Mouse (Mus musculus) liver, embryonic 11.5 days (tissue): ENCODE results near the gene Grm8. TPM values are rescaled to one million over a fixed set of nuclear protein-coding genes. Genes with fewer than 3 reads are reported as not detected.

Experiments used
- ATAC-seq: fragments of 200-750 bp; cut with Nextera tagmentation; replicated peaks from 2 replicates; pipeline ENCODE4 v1.8.0; 2017; ENCODE audit warnings: moderate number of reproducible peaks, mild to moderate bottlenecking, moderate TSS enrichment, moderate library complexity; ENCODE audit not compliant: low FRiP score
- DNase-seq: peaks from one replicate; pipeline ENCODE4 v3.0.0-alpha.2; 2017; ENCODE audit warnings: low spot score
- H3K27ac ChIP-seq: fragments of 300-500 bp; sonication (generic); 2 replicates; pipeline ENCODE4 v1.5.1; 2014; ENCODE audit warnings: mild to moderate bottlenecking, low read depth, low read length, control low read depth
- H3K27me3 ChIP-seq: fragments of 300-500 bp; sonication (generic); replicated peaks from 2 replicates; pipeline ENCODE4 v1.6.1; 2014; ENCODE audit warnings: low read length, mixed read lengths; ENCODE audit not compliant: control insufficient read depth, insufficient read depth
- H3K36me3 ChIP-seq: fragments of 300-500 bp; sonication (generic); 2 replicates; pipeline ENCODE4 v1.6.1; 2014; ENCODE audit warnings: mild to moderate bottlenecking, low read length, moderate library complexity, mixed read lengths; ENCODE audit not compliant: control insufficient read depth, insufficient read depth
- H3K4me1 ChIP-seq: fragments of 300-500 bp; sonication (generic); replicated peaks from 2 replicates; pipeline ENCODE4 v1.6.1; 2014; ENCODE audit warnings: low read length, mixed read lengths; ENCODE audit not compliant: control insufficient read depth, insufficient read depth
- H3K4me2 ChIP-seq: fragments of 300-500 bp; sonication (generic); 2 replicates; pipeline ENCODE4 v1.6.1; 2014; ENCODE audit warnings: mild to moderate bottlenecking, control low read depth, moderate library complexity
- H3K4me3 ChIP-seq: fragments of 300-500 bp; sonication (generic); 2 replicates; pipeline ENCODE4 v1.5.1; 2014; ENCODE audit warnings: low read depth, low read length, control low read depth
- H3K9ac ChIP-seq: fragments of 300-500 bp; sonication (generic); 2 replicates; pipeline ENCODE4 v1.6.1; 2014; ENCODE audit warnings: low read depth, low read length, control low read depth
- H3K9me3 ChIP-seq: fragments of 300-500 bp; sonication (generic); 2 replicates; pipeline ENCODE4 v1.6.1; 2016; ENCODE audit warnings: low read length, inconsistent platforms, mixed read lengths; ENCODE audit not compliant: control insufficient read depth
- WGBS: fragments of 180-500 bp; shearing (Covaris S2); extraction: QIAGEN DNeasy Blood & Tissue Kit; methylation state at CpG from one replicate; pipeline ENCODE4 v1.1.7; 2014; 5-methylcytosine and 5-hydroxymethylcytosine counted together
- polyA plus RNA-seq: library from polyadenylated mRNA; unstranded; fragments of >200 nt; fragmentation: Nextera tagmentation; extraction: Ambion mirVana; gene quantifications from 2 replicates; pipeline ENCODE4 v1.2.1, GENCODE M21; 2014

Gene Grm8
- polyA plus RNA-seq, 1 experiment from 2014 or later: 0.29 TPM

DNA sequence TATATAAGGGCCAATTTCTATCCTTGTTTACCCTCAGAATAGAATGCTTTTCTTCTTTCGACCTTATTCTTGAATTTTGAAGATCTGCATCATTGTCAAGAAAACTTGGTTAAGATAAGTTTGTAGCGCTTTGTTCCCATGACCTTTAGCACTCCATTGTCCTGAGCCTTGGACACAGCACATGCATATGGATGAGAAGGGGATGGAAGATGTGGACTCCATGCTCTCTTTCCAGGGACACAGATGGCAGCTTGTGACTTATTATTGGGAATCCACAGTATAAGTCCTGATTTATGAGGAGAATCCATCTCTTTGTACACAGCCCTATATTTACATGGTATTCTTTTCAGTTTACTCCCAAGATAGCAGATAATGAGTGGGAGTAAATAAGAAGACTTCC lies 554.5 kb downstream of the Grm8 start:
- no peaks in the 10 kb centered on the region for H3K9me3 ChIP-seq
- H3K4me2 ChIP-seq: no peak overlapping the region
- WGBS: 73% methylated on average over 2 of the region's 2 CpGs
- no peaks in the 10 kb centered on the region for H3K4me1 ChIP-seq
- H3K27ac ChIP-seq: no peak overlapping the region
- H3K27me3 ChIP-seq: no peaks in the 10 kb centered on the region
- DNase-seq (no peak), ATAC-seq (no peak)
- no peak overlapping the region for H3K4me3 ChIP-seq
- H3K9ac ChIP-seq: no peak overlapping the region
- H3K36me3 ChIP-seq: no peaks in the 10 kb centered on the region

DNA sequence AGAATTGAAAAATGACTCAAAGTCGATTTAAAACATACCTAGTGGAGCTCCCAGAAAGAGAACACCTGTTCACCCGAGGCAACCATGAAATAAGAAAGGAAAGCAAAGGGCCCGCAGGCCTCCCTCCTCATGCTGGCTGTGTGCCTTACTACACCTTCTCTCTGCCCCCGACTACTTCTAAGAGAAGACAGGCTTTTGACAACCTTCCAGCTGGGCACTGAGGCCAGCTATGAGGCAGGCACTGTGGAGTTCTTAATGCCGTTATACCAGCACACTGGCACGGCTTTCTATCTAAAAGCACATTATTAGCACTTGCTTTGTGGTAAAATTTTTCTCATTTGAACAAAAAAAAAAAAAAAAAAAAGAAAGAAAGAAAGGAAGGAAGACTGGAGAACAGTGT lies 589.5 kb downstream of the Grm8 start:
- H3K9me3 ChIP-seq: no peaks in the 10 kb centered on the region
- no peaks in the 10 kb centered on the region for H3K36me3 ChIP-seq
- no peak overlapping the region for H3K27ac ChIP-seq
- 72% methylated on average over 6 of the region's 6 CpGs for WGBS
- no peaks in the 10 kb centered on the region for H3K27me3 ChIP-seq
- H3K4me2 ChIP-seq: no peak overlapping the region
- H3K4me3 ChIP-seq: no peak overlapping the region
- DNase-seq: no peak
- ATAC-seq: no peak
- no peaks in the 10 kb centered on the region for H3K4me1 ChIP-seq
- H3K9ac ChIP-seq: no peak overlapping the region

DNA sequence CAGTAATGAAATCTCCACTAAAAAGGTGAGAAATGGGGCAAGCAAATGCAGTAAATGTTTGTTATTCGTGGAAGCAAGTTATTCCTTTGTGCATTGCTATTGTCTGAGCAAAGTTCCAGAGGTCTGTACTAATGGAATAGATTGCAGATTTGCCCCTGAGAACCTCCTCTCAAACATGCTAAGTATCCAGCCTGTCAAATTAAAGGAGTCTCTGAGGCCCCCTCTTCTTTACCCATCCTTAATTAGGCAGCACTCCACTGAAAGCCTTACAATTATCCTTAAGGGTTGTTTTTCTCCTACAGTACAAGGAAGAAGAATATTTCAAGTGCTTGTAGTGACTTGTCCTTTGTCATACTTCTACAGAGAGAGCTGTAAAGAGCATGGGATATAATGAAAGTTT lies 617.4 kb downstream of the Grm8 start:
- DNase-seq: no peak
- Histone ChIP-seq H3K36me3 (no peaks in the 10 kb centered on the region), H3K4me2 (no peak overlapping the region), H3K4me3 (no peak overlapping the region), H3K4me1 (no peaks in the 10 kb centered on the region), H3K9ac (no peak overlapping the region), H3K9me3 (no peaks in the 10 kb centered on the region), H3K27ac (no peak overlapping the region), H3K27me3 (no peaks in the 10 kb centered on the region)
- 52% methylated on average over 1 of the region's 1 CpGs for WGBS
- no peak for ATAC-seq

DNA sequence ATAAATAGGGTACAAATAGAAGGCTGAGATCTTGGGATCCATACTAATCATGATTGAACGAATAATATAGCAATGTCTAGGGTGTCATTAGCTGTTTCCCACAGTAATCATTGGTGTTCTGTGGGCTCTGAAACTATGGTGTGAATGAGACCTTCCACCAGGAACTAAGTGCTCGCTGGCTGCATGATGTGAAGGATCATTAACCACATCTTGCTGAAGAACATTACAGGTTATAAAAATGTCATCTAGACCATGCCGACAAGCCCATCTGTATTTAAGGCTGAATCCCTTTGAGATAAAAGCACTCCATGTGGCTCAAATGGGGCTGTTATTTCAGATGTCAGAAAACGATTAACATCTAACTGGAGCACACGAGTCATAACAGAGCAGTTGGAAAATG lies 674.0 kb downstream of the Grm8 start:
- no peaks in the 10 kb centered on the region for H3K27me3 ChIP-seq
- no peaks in the 10 kb centered on the region for H3K4me1 ChIP-seq
- ATAC-seq: no peak
- no peak overlapping the region for H3K27ac ChIP-seq
- no peaks in the 10 kb centered on the region for H3K36me3 ChIP-seq
- 74% methylated on average over 5 of the region's 5 CpGs for WGBS
- no peak overlapping the region for H3K4me3 ChIP-seq
- no peak overlapping the region for H3K9ac ChIP-seq
- H3K4me2 ChIP-seq: no peak overlapping the region
- H3K9me3 ChIP-seq: no peaks in the 10 kb centered on the region
- no peak for DNase-seq

DNA sequence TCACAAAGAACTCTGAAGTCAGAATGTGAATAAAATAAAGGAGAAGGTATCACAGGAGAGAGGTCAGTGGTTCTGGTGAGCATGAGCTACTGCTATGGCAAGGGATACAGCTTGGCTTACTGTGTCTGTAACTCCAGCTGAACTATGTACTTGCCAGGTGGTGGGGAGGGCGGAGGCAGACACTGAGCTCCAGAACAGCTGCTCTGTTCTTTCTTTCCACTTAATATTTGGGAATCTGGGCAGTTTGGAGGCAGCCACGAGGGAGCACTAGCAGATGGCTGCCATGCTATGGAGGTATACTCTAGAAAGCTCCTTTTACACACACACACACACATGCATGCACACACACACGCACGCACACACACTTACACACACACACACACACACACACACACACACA lies 726.5 kb downstream of the Grm8 start:
- H3K9me3 ChIP-seq: no peaks in the 10 kb centered on the region
- ATAC-seq: no peak
- 79% methylated on average over 4 of the region's 4 CpGs for WGBS

DNA sequence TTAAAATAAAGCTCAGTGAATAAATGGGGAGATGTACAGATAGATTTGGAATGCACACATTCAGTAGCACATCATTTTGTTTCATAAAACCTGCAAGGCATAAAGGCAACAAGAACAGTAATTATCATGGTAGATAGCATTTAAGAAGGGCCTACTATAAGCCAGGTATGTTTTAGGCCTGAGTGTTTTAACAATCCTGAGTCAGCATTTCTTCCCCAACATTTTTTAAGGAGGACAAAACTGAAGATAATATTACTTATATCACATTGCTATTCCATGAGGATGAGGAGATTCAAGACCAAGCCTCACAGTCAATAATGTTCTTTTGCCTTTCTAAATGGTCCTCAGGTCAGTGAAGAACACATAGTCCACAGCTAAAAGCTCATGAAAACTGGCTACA lies 762.6 kb downstream of the Grm8 start:
- Histone ChIP-seq H3K4me1 (no peaks in the 10 kb centered on the region), H3K9ac (no peak overlapping the region), H3K9me3 (no peaks in the 10 kb centered on the region), H3K27ac (no peak overlapping the region), H3K4me3 (no peak overlapping the region), H3K4me2 (no peak overlapping the region), H3K27me3 (no peaks in the 10 kb centered on the region), H3K36me3 (no peaks in the 10 kb centered on the region)
- no peak for ATAC-seq
- DNase-seq: no peak

More for the DNA sequence above, 726.5 kb downstream of the Grm8 start:
- Histone ChIP-seq H3K4me3 (no peak overlapping the region), H3K36me3 (no peaks in the 10 kb centered on the region), H3K9ac (no peak overlapping the region), H3K4me2 (no peak overlapping the region), H3K4me1 (no peaks in the 10 kb centered on the region), H3K27me3 (no peaks in the 10 kb centered on the region), H3K27ac (no peak overlapping the region)
- DNase-seq: no peak

DNA sequence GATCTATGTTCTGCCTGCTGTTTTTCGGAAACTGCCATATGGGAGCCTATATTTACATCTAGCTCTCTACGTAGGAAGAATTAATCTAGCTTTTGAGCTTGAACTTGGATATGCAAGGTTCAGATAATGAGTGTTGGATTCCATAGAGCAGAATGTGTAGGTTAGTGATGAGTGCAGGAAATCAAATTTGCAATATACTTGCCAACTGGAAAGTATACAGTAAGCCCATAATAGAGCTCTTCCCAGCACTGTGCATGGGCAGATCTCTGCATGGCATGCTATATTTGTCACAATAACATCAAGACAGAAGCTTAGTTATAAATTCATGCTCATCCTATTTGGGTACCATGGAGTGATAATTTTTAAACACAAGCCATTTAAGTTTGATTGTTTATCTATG lies 763.9 kb downstream of the Grm8 start:
- H3K4me3 ChIP-seq: no peak overlapping the region
- DNase-seq (no peak), ATAC-seq (no peak)
- H3K9ac ChIP-seq: no peak overlapping the region
- no peaks in the 10 kb centered on the region for H3K36me3 ChIP-seq
- no peaks in the 10 kb centered on the region for H3K27me3 ChIP-seq
- H3K4me1 ChIP-seq: no peaks in the 10 kb centered on the region
- H3K9me3 ChIP-seq: no peaks in the 10 kb centered on the region
- 62% methylated on average over 2 of the region's 2 CpGs for WGBS
- no peak overlapping the region for H3K4me2 ChIP-seq
- H3K27ac ChIP-seq: no peak overlapping the region

DNA sequence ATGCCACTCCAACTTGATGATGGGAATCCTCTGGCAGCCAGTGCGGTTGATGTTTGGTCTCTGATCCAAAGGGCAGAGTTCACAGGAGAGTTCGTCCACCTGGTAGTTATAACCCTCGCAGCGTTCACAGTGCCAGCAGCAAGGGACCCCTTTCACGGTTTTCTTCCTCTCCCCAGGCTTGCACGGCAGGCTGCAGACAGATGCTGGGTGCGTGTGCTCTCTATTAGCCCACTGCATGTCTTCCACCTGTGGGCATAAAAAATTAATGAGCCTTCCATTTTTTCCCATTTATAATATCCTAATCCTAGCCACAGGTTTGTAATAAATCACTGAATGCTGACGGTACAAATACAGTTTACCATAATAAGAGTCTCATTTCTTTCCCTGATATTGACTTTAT lies 771.2 kb downstream of the Grm8 start:
- H3K9me3 ChIP-seq: no peaks in the 10 kb centered on the region
- WGBS: 86% methylated on average over 8 of the region's 8 CpGs
- H3K36me3 ChIP-seq: no peaks in the 10 kb centered on the region
- H3K27me3 ChIP-seq: no peaks in the 10 kb centered on the region
- H3K4me3 ChIP-seq: no peak overlapping the region
- H3K4me2 ChIP-seq: no peak overlapping the region
- no peak overlapping the region for H3K27ac ChIP-seq
- H3K9ac ChIP-seq: no peak overlapping the region
- H3K4me1 ChIP-seq: no peaks in the 10 kb centered on the region
- ATAC-seq (no peak), DNase-seq (no peak)

DNA sequence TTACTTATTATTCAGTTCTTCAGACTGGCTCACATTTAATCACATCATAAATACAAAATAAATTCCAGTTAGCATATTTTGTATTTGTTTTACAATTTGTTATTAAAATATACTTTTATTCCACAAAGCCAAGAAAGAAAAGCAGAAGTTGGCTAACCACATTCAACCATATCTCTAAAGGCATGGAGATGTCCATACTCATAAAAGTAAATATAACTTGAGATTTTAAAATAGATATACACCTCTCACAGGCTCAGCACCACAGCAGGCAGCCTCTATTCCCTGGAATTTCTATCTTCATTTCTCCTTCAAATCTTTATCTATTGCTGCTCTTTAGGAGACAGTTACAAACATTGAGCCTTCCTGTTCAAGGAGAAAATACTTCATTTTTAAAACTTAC lies 774.5 kb downstream of the Grm8 start:
- Histone ChIP-seq H3K27me3 (no peaks in the 10 kb centered on the region), H3K9me3 (no peaks in the 10 kb centered on the region), H3K4me2 (no peak overlapping the region), H3K9ac (no peak overlapping the region), H3K4me3 (no peak overlapping the region), H3K4me1 (no peaks in the 10 kb centered on the region), H3K27ac (no peak overlapping the region), H3K36me3 (no peaks in the 10 kb centered on the region)
- ATAC-seq (no peak), DNase-seq (no peak)
